Mouse (Mus musculus) lung, adult 2 months (tissue): ENCODE results near the gene Olfr968.

Source experiments
- CTCF ChIP-seq: fragments of 200-500 bp; IDR thresholded peaks from 2 replicates; pipeline ENCODE4 v1.5.1; 2011; ENCODE audit warnings: mild to moderate bottlenecking, low read length, control low read depth; ENCODE audit not compliant: insufficient read depth
- POLR2A ChIP-seq: fragments of 200-500 bp; IDR thresholded peaks from 2 replicates; pipeline ENCODE4 v1.6.1; 2011; ENCODE audit warnings: low read depth, mild to moderate bottlenecking, control low read depth, low read length, borderline replicate concordance; ENCODE audit errors: extremely low read depth

DNA sequence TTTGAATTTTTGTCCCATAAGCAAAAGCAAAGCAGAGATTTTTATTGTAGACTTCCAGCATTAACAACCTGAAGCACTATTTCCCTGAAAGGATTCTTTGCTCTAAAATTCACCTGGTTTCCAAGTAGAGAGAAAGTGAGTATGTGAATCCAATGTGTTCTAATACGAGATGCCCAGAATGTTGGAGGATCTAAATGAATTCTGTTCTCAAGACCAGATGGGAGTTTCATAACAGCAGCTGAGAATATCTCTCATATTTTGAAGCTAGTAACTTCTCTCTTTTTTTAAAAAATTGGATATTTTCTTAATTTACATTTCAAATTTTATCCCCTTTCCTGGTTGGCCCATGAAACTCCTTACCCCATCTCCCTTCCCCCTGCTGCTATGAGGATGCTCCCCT lies 36.6 kb downstream of the Olfr968 start:
- TF ChIP-seq CTCF (no peak), POLR2A (no peak)
